Mouse (Mus musculus) heart, postnatal 0 days (tissue): ENCODE measurements around the gene Kif5c. TPM values are rescaled to one million over a fixed set of nuclear protein-coding genes. Genes with fewer than 3 reads are reported as not detected.

ENCODE experiments used
- ATAC-seq: fragments of 200-750 bp; cut with Nextera tagmentation; 2 replicates; pipeline ENCODE4 v1.8.0; 2017; ENCODE audit warnings: low read depth, moderate number of reproducible peaks, moderate library complexity; ENCODE audit not compliant: insufficient read depth
- DNase-seq: peaks from one replicate; pipeline ENCODE4 v3.0.0-alpha.2; 2016; ENCODE audit warnings: low spot score
- H3K27ac ChIP-seq: fragments of 300-500 bp; sonication (generic); 2 replicates; pipeline ENCODE4 v1.5.1; 2014; ENCODE audit warnings: low read depth, mild to moderate bottlenecking
- H3K27me3 ChIP-seq: fragments of 300-500 bp; sonication (generic); 2 replicates; pipeline ENCODE4 v1.6.1; 2014; ENCODE audit warnings: low read length, mixed read lengths; ENCODE audit not compliant: control insufficient read depth, insufficient read depth
- H3K36me3 ChIP-seq: fragments of 300-500 bp; sonication (generic); replicated peaks from 2 replicates; pipeline ENCODE4 v1.6.1; 2014; ENCODE audit warnings: low read length, mixed read lengths; ENCODE audit not compliant: control insufficient read depth, insufficient read depth
- H3K4me1 ChIP-seq: fragments of 300-500 bp; sonication (generic); 2 replicates; pipeline ENCODE4 v1.6.1; 2014; ENCODE audit warnings: antibody characterized with exemption; ENCODE audit not compliant: control insufficient read depth, insufficient read depth
- H3K4me2 ChIP-seq: fragments of 300-500 bp; sonication (generic); 2 replicates; pipeline ENCODE4 v1.6.1; 2014; ENCODE audit warnings: low read depth, mild to moderate bottlenecking, low read length, moderate library complexity
- H3K4me3 ChIP-seq: fragments of 300-500 bp; sonication (generic); 2 replicates; pipeline ENCODE4 v1.5.1; 2014; ENCODE audit warnings: low read depth, low read length
- H3K9ac ChIP-seq: fragments of 300-500 bp; sonication (generic); replicated peaks from 2 replicates; pipeline ENCODE4 v1.6.1; 2014; ENCODE audit warnings: low read depth, low read length, mixed read lengths
- H3K9me3 ChIP-seq: fragments of 300-500 bp; sonication (generic); replicated peaks from 2 replicates; pipeline ENCODE4 v1.6.1; 2016; ENCODE audit warnings: low read length; ENCODE audit not compliant: control insufficient read depth
- CTCF ChIP-seq: IDR thresholded peaks from 2 replicates; pipeline ENCODE4 v1.5.1; 2016; ENCODE audit warnings: antibody characterized with exemption, control low read depth, low read depth
- EP300 ChIP-seq: IDR thresholded peaks from 2 replicates; pipeline ENCODE4 v1.6.1; 2016; ENCODE audit warnings: antibody characterized with exemption, low read depth
- WGBS: fragments of 180-500 bp; shearing (Covaris S2); extraction: QIAGEN DNeasy Blood & Tissue Kit; methylation state at CpG from one replicate; pipeline ENCODE4 v1.1.7; 2014; 5-methylcytosine and 5-hydroxymethylcytosine counted together
- polyA plus RNA-seq: library from polyadenylated mRNA; unstranded; fragments of >200 nt; fragmentation: Nextera tagmentation; extraction: Ambion mirVana; gene quantifications from 2 replicates; pipeline ENCODE4 v1.2.1, GENCODE M21; 2015
- total RNA-seq: library from RNA; depleted of rRNA; stranded (reverse); fragments of >200 nt; gene quantifications from 2 replicates; pipeline ENCODE4 v1.2.3, GENCODE M21; 2014; ENCODE audit warnings: low replicate concordance

Gene Kif5c
- total and polyA plus RNA-seq, 2 experiments from 2014 or later = 0.34 to 0.76 TPM

- H3K4me2 ChIP-seq = peak overlapping the region; percentile 35
- H3K4me3 ChIP-seq = no peak overlapping the region
- H3K4me1 ChIP-seq = 0 out of 2 replicates have a peak, but pooled peaks cover 6% of the 10 kb centered on the region
- peak overlapping the region; percentile 24; the same call in 1 of the 2 replicates for H3K9ac ChIP-seq
- 7% methylated on average over 6 of the region's 6 CpGs for WGBS
- H3K9me3 ChIP-seq = no peaks in the 10 kb centered on the region
- no peak overlapping the region for H3K27ac ChIP-seq
- no peaks in the 10 kb centered on the region for H3K27me3 ChIP-seq
- no peak for TF ChIP-seq CTCF
- no peak for TF ChIP-seq EP300
- ATAC-seq (peak; percentile 30; the same call in 1 of the 2 replicates), DNase-seq (peak; percentile 27)
- H3K36me3 ChIP-seq = no peaks in the 10 kb centered on the region
Measured at GRCm38 (mm10) chr2:49719854-49720253, 100.8 kb downstream of the Kif5c start.

- 47% methylated on average over 9 of the region's 9 CpGs for WGBS
- peak overlapping the region; percentile 24; the same call in 1 of the 2 replicates for H3K9ac ChIP-seq
- H3K27ac ChIP-seq = no peak overlapping the region
- no peak for TF ChIP-seq EP300
- H3K4me1 ChIP-seq = 0 out of 2 replicates have a peak, but pooled peaks cover 6% of the 10 kb centered on the region
- no peaks in the 10 kb centered on the region for H3K27me3 ChIP-seq
- no peaks in the 10 kb centered on the region for H3K9me3 ChIP-seq
- no peak overlapping the region for H3K4me3 ChIP-seq
- ATAC-seq (no peak), DNase-seq (no peak)
- peak overlapping the region; percentile 35; the same call in 1 of the 2 replicates for H3K4me2 ChIP-seq
- H3K36me3 ChIP-seq = no peaks in the 10 kb centered on the region
Measured at GRCm38 (mm10) chr2:49720343-49720742, 101.2 kb downstream of the Kif5c start.

- ATAC-seq = no peak
- H3K9ac ChIP-seq = no peak overlapping the region
- H3K4me3 ChIP-seq = no peak overlapping the region
- no peaks in the 10 kb centered on the region for H3K36me3 ChIP-seq
- H3K27ac ChIP-seq = no peak overlapping the region
- TF ChIP-seq EP300 = no peak
- TF ChIP-seq CTCF = no peak
- no peaks in the 10 kb centered on the region for H3K9me3 ChIP-seq
- 75% methylated on average over 9 of the region's 9 CpGs for WGBS
- H3K4me1 ChIP-seq = 0 out of 2 replicates have a peak, but pooled peaks cover 6% of the 10 kb centered on the region
- DNase-seq = no peak
- H3K27me3 ChIP-seq = no peaks in the 10 kb centered on the region
- no peak overlapping the region for H3K4me2 ChIP-seq
Measured at GRCm38 (mm10) chr2:49722331-49722730, 103.2 kb downstream of the Kif5c start.

- WGBS = 28% methylated on average over 13 of the region's 13 CpGs
- H3K9ac ChIP-seq = no peak overlapping the region
- H3K27ac ChIP-seq = no peak overlapping the region
- TF ChIP-seq EP300 (no peak), CTCF (no peak)
- H3K36me3 ChIP-seq = no peaks in the 10 kb centered on the region
- DNase-seq (no peak), ATAC-seq (no peak)
- no peaks in the 10 kb centered on the region for H3K27me3 ChIP-seq
- no peak overlapping the region for H3K4me2 ChIP-seq
- 0 out of 2 replicates have a peak, but pooled peaks cover 6% of the 10 kb centered on the region for H3K4me1 ChIP-seq
- H3K4me3 ChIP-seq = no peak overlapping the region
- H3K9me3 ChIP-seq = no peaks in the 10 kb centered on the region
Measured at GRCm38 (mm10) chr2:49722983-49723382, 103.9 kb downstream of the Kif5c start.

GRCm38 (mm10) chr2:49726672-49727071 is 107.6 kb downstream of the Kif5c start:
- no peak for TF ChIP-seq CTCF
- no peak for TF ChIP-seq EP300
- no peak overlapping the region for H3K9ac ChIP-seq
- no peaks in the 10 kb centered on the region for H3K36me3 ChIP-seq
- H3K27ac ChIP-seq = no peak overlapping the region
- WGBS = 86% methylated on average over 11 of the region's 11 CpGs
- no peaks in the 10 kb centered on the region for H3K27me3 ChIP-seq
- no peak for ATAC-seq
- H3K4me1 ChIP-seq = no peaks in the 10 kb centered on the region
- H3K4me2 ChIP-seq = no peak overlapping the region
- H3K9me3 ChIP-seq = no peaks in the 10 kb centered on the region
- no peak overlapping the region for H3K4me3 ChIP-seq
- no peak for DNase-seq

- Histone ChIP-seq H3K4me2 (peak overlapping the region; percentile 30; the same call in 1 of the 2 replicates), H3K36me3 (no peaks in the 10 kb centered on the region), H3K27ac (0 out of 2 replicates have a peak overlapping the region, but pooled peaks have one; percentile 38), H3K27me3 (no peaks in the 10 kb centered on the region), H3K4me1 (no peaks in the 10 kb centered on the region), H3K4me3 (no peak overlapping the region), H3K9me3 (no peaks in the 10 kb centered on the region), H3K9ac (no peak overlapping the region)
- TF ChIP-seq CTCF (peak; percentile 95), EP300 (no peak)
- ATAC-seq (peak; percentile 85), DNase-seq (peak; percentile 87)
- WGBS = 10% methylated on average over 7 of the region's 7 CpGs
Measured at GRCm38 (mm10) chr2:49727199-49727598, 108.1 kb downstream of the Kif5c start.
